Mouse (Mus musculus): Measurements from ENCODE around the gene Phactr2. TPM values are rescaled to one million over a fixed set of nuclear protein-coding genes. Genes with fewer than 3 reads are reported as not detected.

The Phactr2 gene
- total and polyA plus RNA-seq, 3 experiments, result 0.08 to 0.49 (median 0.31) TPM

DNA sequence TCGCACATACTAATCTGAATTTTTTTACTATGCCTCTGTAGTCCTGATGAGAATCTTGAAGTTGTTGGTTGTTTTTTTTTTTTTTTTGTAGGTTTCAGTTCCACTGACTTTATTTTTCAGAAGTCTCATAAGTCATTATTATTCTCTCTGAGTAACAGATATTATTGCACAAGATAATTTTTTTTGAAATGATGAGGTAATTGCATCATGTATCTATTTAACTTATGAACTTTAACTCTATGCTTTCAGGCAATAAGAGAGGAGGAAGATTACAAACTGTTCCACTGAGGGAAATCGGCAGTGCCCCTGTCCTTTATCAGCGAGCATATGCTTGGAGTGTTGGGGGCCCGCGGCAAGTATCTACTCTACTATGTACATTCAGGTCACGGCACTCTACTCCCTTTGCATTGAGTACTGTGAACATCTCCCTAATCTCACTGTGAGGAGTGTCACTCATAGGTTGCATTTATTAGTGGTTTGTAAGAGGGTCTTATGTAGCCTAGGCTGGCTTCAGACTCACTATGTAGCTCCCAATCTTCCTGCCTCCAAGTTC is 272.4 kb downstream of the Phactr2 start:
- DNase-seq (ENCODE audit: extremely low read depth), result no peak
- Histone ChIP-seq H3K4me3 (replicated peaks in 1 of 3; ENCODE audit: low read depth in 2 of 3, low read length in 2 of 3, poor library complexity in 1 of 3) (no peak overlapping the region), H3K27me3 (replicated peaks) (no peaks in the 10 kb centered on the region), H3K9me3 (replicated peaks; ENCODE audit: low read length) (peaks cover 4% of the 10 kb centered on the region), H3K4me1 (ENCODE audit: control insufficient read depth in 1 of 2, insufficient read depth in 2 of 2) (no peaks in the 10 kb centered on the region), H3K36me3 (replicated peaks in 1 of 2; ENCODE audit: control insufficient read depth in 1 of 2, insufficient read depth in 1 of 2, low read length in 1 of 2) (no peaks in the 10 kb centered on the region), H3K9ac (ENCODE audit: insufficient read depth, low read depth) (no peak overlapping the region), H3K79me2 (replicated peaks; ENCODE audit: control insufficient read depth, extremely low read depth, insufficient read depth, poor library complexity, severe bottlenecking) (no peaks in the 10 kb centered on the region), H3K4me2 (ENCODE audit: insufficient read depth, low read depth, poor library complexity, severe bottlenecking) (no peak overlapping the region), H3K27ac (ENCODE audit: insufficient read depth, low read depth) (no peak overlapping the region)
- dilution Hi-C loops (cut with MboI; ENCODE audit: extremely low pct_ligation_motif_present, extremely low pct_unique_long_range_greater_than_20kb, low sequenced_read_pairs), result no loop called here
- in situ Hi-C loops (cut with MboI; ENCODE audit: low pct_ligation_motif_present, low pct_unique_long_range_greater_than_20kb, low sequenced_read_pairs), result no loop called here
- no peak for TF ChIP-seq ZNF384 (IDR thresholded peaks at IDR 0.05; ENCODE audit: low read depth, low read length)
- TF ChIP-seq MAX (IDR thresholded peaks at IDR 0.05; ENCODE audit: low read length), result no peak
- TF ChIP-seq MAFK (IDR thresholded peaks at IDR 0.05; ENCODE audit: insufficient replicate concordance, low read length), result no peak
- no peak for TF ChIP-seq ETS1 (conservative IDR thresholded peaks at IDR 0.05; ENCODE audit: low read depth, low read length)
- no peak for TF ChIP-seq MEF2A (IDR thresholded peaks at IDR 0.05; ENCODE audit: borderline replicate concordance, low read depth, low read length)
- TF ChIP-seq KAT2A (IDR thresholded peaks at IDR 0.05; ENCODE audit: insufficient replicate concordance, low read length), result no peak
- no peak for TF ChIP-seq MAZ (IDR thresholded peaks at IDR 0.05; ENCODE audit: low read depth, low read length)
- TF ChIP-seq NRF1 (IDR thresholded peaks at IDR 0.05; ENCODE audit: low read depth, low read length), result no peak
- no peak for TF ChIP-seq GABPA (IDR thresholded peaks at IDR 0.05; ENCODE audit: insufficient replicate concordance, low read depth, low read length)
- TF ChIP-seq RCOR1 (conservative IDR thresholded peaks at IDR 0.05; ENCODE audit: low read depth, low read length), result no peak
- no peak for TF ChIP-seq CHD1 (IDR thresholded peaks at IDR 0.05; ENCODE audit: low read depth, low read length)
- TF ChIP-seq MXI1 (IDR thresholded peaks at IDR 0.05; ENCODE audit: low read depth, low read length), result no peak
- TF ChIP-seq POLR2AphosphoS2 (IDR thresholded peaks at IDR 0.05; ENCODE audit: low read depth, low read length), result no peak
- no peak for TF ChIP-seq CTCF (conservative IDR thresholded peaks at IDR 0.05 in 1 of 2, IDR thresholded peaks at IDR 0.05 in 1 of 2; ENCODE audit: low read depth in 2 of 2, low read length in 2 of 2)
- TF ChIP-seq ZKSCAN1 (IDR thresholded peaks at IDR 0.05; ENCODE audit: borderline replicate concordance, low read depth, low read length), result no peak
- no peak for TF ChIP-seq UBTF (IDR thresholded peaks at IDR 0.05; ENCODE audit: low read depth, low read length)

DNA sequence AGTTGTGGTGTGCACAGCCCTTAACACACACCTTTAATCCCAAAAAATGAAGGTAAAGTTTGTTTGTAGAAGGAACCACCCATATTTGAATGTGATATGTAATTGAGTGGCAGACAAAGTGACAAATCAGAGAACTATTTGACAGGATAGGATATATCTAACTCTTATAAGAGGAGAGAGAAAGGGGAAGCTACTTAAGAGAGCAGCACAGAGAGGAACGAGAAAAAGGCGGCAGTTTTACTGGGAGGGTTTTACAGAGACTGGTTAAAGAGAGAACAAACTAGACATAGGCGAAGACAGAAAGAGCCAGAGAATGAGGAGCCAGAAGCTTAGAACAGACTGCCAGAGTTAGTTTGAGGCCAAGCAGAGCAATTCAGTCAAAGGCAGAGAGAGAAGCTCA is 273.4 kb downstream of the Phactr2 start:
- DNase-seq (ENCODE audit: extremely low read depth), result no peak
- Histone ChIP-seq H3K4me1 (ENCODE audit: control insufficient read depth in 1 of 2, insufficient read depth in 2 of 2) (no peaks in the 10 kb centered on the region), H3K9ac (ENCODE audit: insufficient read depth, low read depth) (no peak overlapping the region), H3K27ac (ENCODE audit: insufficient read depth, low read depth) (no peak overlapping the region), H3K9me3 (replicated peaks; ENCODE audit: low read length) (peaks cover 4% of the 10 kb centered on the region), H3K4me3 (replicated peaks in 1 of 3; ENCODE audit: low read depth in 2 of 3, low read length in 2 of 3, poor library complexity in 1 of 3) (no peak overlapping the region), H3K79me2 (replicated peaks; ENCODE audit: control insufficient read depth, extremely low read depth, insufficient read depth, poor library complexity, severe bottlenecking) (no peaks in the 10 kb centered on the region), H3K27me3 (replicated peaks) (no peaks in the 10 kb centered on the region), H3K36me3 (replicated peaks in 1 of 2; ENCODE audit: control insufficient read depth in 1 of 2, insufficient read depth in 1 of 2, low read length in 1 of 2) (no peaks in the 10 kb centered on the region), H3K4me2 (ENCODE audit: insufficient read depth, low read depth, poor library complexity, severe bottlenecking) (no peak overlapping the region)
- in situ Hi-C loops (cut with MboI; ENCODE audit: low pct_ligation_motif_present, low pct_unique_long_range_greater_than_20kb, low sequenced_read_pairs) (no loop called here), dilution Hi-C loops (cut with MboI; ENCODE audit: extremely low pct_ligation_motif_present, extremely low pct_unique_long_range_greater_than_20kb, low sequenced_read_pairs) (no loop called here)
- TF ChIP-seq MAZ (IDR thresholded peaks at IDR 0.05; ENCODE audit: low read depth, low read length), result no peak
- TF ChIP-seq ZKSCAN1 (IDR thresholded peaks at IDR 0.05; ENCODE audit: borderline replicate concordance, low read depth, low read length), result no peak
- no peak for TF ChIP-seq CHD2 (IDR thresholded peaks at IDR 0.05; ENCODE audit: low read length)
- TF ChIP-seq NELFE (IDR thresholded peaks at IDR 0.05; ENCODE audit: low read depth, low read length), result no peak
- TF ChIP-seq IRF4 (IDR thresholded peaks at IDR 0.05; ENCODE audit: low read depth, low read length), result no peak
- TF ChIP-seq USF1 (IDR thresholded peaks at IDR 0.05; ENCODE audit: low read depth, low read length), result no peak
- TF ChIP-seq USF2 (conservative IDR thresholded peaks at IDR 0.05; ENCODE audit: low read depth, low read length), result no peak
- no peak for TF ChIP-seq ZNF384 (IDR thresholded peaks at IDR 0.05; ENCODE audit: low read depth, low read length)
- no peak for TF ChIP-seq JUND (conservative IDR thresholded peaks at IDR 0.05; ENCODE audit: low read depth, low read length)
- TF ChIP-seq MAX (IDR thresholded peaks at IDR 0.05; ENCODE audit: low read length), result no peak
- TF ChIP-seq MEF2A (IDR thresholded peaks at IDR 0.05; ENCODE audit: borderline replicate concordance, low read depth, low read length), result no peak
